Comparison of ENCODE assay signal across 9 mouse cellular contexts in the genomic region with DNA sequence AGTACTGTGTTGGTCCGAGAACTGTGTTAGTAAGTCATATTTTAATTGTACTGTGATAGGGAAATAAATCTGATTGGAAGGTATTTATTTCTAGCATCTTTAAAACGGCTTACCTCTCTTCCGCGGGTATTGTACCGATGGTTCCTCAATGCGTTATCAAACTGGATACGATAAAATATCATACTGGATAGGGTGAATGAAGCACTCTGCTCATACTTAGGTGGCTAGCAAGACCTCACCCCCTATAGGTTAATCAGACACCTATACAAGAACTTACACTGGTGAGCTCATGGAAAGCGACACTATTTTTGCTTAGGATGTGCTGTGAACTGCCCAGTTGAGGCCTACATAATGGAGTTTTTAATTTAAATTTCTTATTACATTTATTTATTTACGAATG. TPM values are rescaled to one million over a fixed set of nuclear protein-coding genes. Genes with fewer than 3 reads are reported as not detected.
DNase-seq lines count a peak whose midpoint lies in the region; ATAC-seq and TF ChIP-seq lines count a peak whose summit lies in the region.
"Had no signal": no experiment of that assay in that cellular context is flagged by ENCODE, and none has a peak within 500 bp of the region (broad histone marks: within the 10 kb centered on the region; RNA-seq: fewer than 3 reads in every experiment).

No protein-coding gene starts in this region.

- no peak for TF ChIP-seq CTCF in C2C12 (IDR thresholded peaks at IDR 0.05; ENCODE audit: control insufficient read depth, insufficient read depth, insufficient read length)

- no peaks in the 10 kb centered on the region for H3K27me3 ChIP-seq in heart, embryonic 10.5 days (ENCODE audit: insufficient read depth, poor library complexity, severe bottlenecking)
- H3K27me3 ChIP-seq in C2C12 (ENCODE audit: control insufficient read depth, insufficient read depth, insufficient read length), result no peaks in the 10 kb centered on the region
- H3K27me3 ChIP-seq in forebrain, embryonic 13.5 days, result no peaks in the 10 kb centered on the region
- no peaks in the 10 kb centered on the region for H3K27me3 ChIP-seq in liver, embryonic 13.5 days

- H3K36me3 ChIP-seq in heart, embryonic 10.5 days, result peaks cover 26% of the 10 kb centered on the region
- peaks cover 13% of the 10 kb centered on the region for H3K36me3 ChIP-seq in C2C12 (ENCODE audit: control insufficient read depth, insufficient read depth)
- H3K36me3 ChIP-seq in forebrain, embryonic 13.5 days (ENCODE audit: poor library complexity, severe bottlenecking), result peaks cover 26% of the 10 kb centered on the region
- H3K36me3 ChIP-seq in liver, embryonic 13.5 days, result peaks cover 19% of the 10 kb centered on the region

- peak overlapping the region; percentile 98; the same call in 1 of the 2 replicates for H3K27ac ChIP-seq in heart, embryonic 10.5 days
- peak overlapping the region; percentile 97 for H3K27ac ChIP-seq in forebrain, embryonic 13.5 days
- peak overlapping the region; percentile 100 for H3K27ac ChIP-seq in liver, embryonic 13.5 days

- peak overlapping the region; percentile 77 for H3K9ac ChIP-seq in forebrain, embryonic 13.5 days
- peak overlapping the region; percentile 84 for H3K9ac ChIP-seq in liver, embryonic 13.5 days

- H3K4me1 ChIP-seq in heart, embryonic 10.5 days, result peaks cover 12% of the 10 kb centered on the region
- H3K4me1 ChIP-seq in forebrain, embryonic 13.5 days, result peaks cover 20% of the 10 kb centered on the region
- peaks cover 47% of the 10 kb centered on the region for H3K4me1 ChIP-seq in liver, embryonic 13.5 days (replicated peaks)

- 80% methylated on average over 9 of the region's 9 CpGs for WGBS in heart, embryonic 10.5 days
- 70% methylated on average over 9 of the region's 9 CpGs for WGBS in forebrain, embryonic 13.5 days
- 65% methylated on average over 9 of the region's 9 CpGs for WGBS in liver, embryonic 13.5 days (ENCODE audit: insufficient replicate concordance)

- peak overlapping the region; percentile 78 for H3ac ChIP-seq in C2C12 (ENCODE audit: control insufficient read depth, insufficient read length, low read depth)

- no peaks in the 10 kb centered on the region for H3K9me3 ChIP-seq in heart, embryonic 10.5 days
- H3K9me3 ChIP-seq in forebrain, embryonic 13.5 days (replicated peaks), result no peaks in the 10 kb centered on the region
- no peaks in the 10 kb centered on the region for H3K9me3 ChIP-seq in liver, embryonic 13.5 days (replicated peaks)

- DNase-seq in heart, embryonic 10.5 days (ENCODE audit: low spot score), result no peak
- no peak for DNase-seq in heart, adult 11 months
- no peak for DNase-seq in liver, embryonic 13.5 days
- DNase-seq in frontal cortex, postnatal 14 days (ENCODE audit: low spot score in 2 of 2), result no peak
- DNase-seq in left cerebral cortex, postnatal 36 days (ENCODE audit: low spot score in 2 of 2), result no peak
- DNase-seq in left cerebral cortex, adult 18-20 months (ENCODE audit: low spot score in 2 of 2), result no peak
- DNase-seq: cerebellum, adult 18-20 months had no signal

- intact Hi-C loops in left cerebral cortex, postnatal 36 days (cut with DNase I), result loop anchor here (2.0 to 5.0 kb wide), 3 partner anchors 53 to 111 kb away; a partner anchor contains a TSS

- peaks cover 31% of the 10 kb centered on the region for H3K79me2 ChIP-seq in C2C12 (ENCODE audit: control insufficient read depth, insufficient read depth)

- peak overlapping the region; percentile 88 for H3K4me2 ChIP-seq in forebrain, embryonic 13.5 days
- H3K4me2 ChIP-seq in liver, embryonic 13.5 days, result peak overlapping the region; percentile 87

- peaks cover 17% of the 10 kb centered on the region for H3K79me3 ChIP-seq in C2C12 (ENCODE audit: low read depth)

- no peak for ATAC-seq in forebrain, embryonic 13.5 days
- no peak for ATAC-seq in liver, embryonic 13.5 days (ENCODE audit: low read depth)

- H3K4me3 ChIP-seq in heart, embryonic 10.5 days, result peak overlapping the region; percentile 80
- peak overlapping the region; percentile 79 for H3K4me3 ChIP-seq in C2C12 (ENCODE audit: insufficient read depth, poor library complexity, severe bottlenecking)
- H3K4me3 ChIP-seq in forebrain, embryonic 13.5 days, result peak overlapping the region; percentile 57
- H3K4me3 ChIP-seq in liver, embryonic 13.5 days (replicated peaks), result peak overlapping the region; percentile 79

TF ChIP-seq in C2C12, 6 proteins besides CTCF, POLR2A, EP300 and RAD21:
- no peak for TF ChIP-seq USF1 (IDR thresholded peaks at IDR 0.05; ENCODE audit: low read depth)
- TF ChIP-seq MYOD1 (IDR thresholded peaks at IDR 0.05; ENCODE audit: control insufficient read depth, insufficient read length, low read depth), result no peak
- TF ChIP-seq MYOG (IDR thresholded peaks at IDR 0.05; ENCODE audit: control insufficient read depth, extremely low read depth, insufficient read length), result no peak
- no peak for TF ChIP-seq FOSL1 (IDR thresholded peaks at IDR 0.05; ENCODE audit: insufficient read depth, low read length, poor library complexity, severe bottlenecking)
- no peak for TF ChIP-seq CEBPB (IDR thresholded peaks at IDR 0.05; ENCODE audit: low read depth)
- TF ChIP-seq MAX (IDR thresholded peaks at IDR 0.05), result no peak
TF ChIP-seq in C2C12: peak in this region for 0.

RNA-seq across cellular contexts. Expression of a gene that starts 0.9 kb away (rescaled TPM):
- polyA plus RNA-seq in heart, embryonic 10.5 days (2016; fragmentation: Nextera tagmentation; extraction: Ambion mirVana), result 93.3 and 94.6 TPM in 2 replicates
- 104 TPM for polyA plus RNA-seq in C2C12 (2012; fragmentation: generic; extraction: Trizol)
- 122 TPM in 2 replicates for polyA plus RNA-seq in forebrain, embryonic 13.5 days (2015; fragmentation: Nextera tagmentation; extraction: Ambion mirVana)
- 46.4 and 52.7 TPM in 2 replicates for polyA plus RNA-seq in liver, embryonic 13.5 days (2015; fragmentation: Nextera tagmentation; extraction: Ambion mirVana)
- 10 to 100 TPM; 62.0 to 66.6 TPM for total RNA-seq in left cerebral cortex, postnatal 36 days (2021)
- total RNA-seq in left cerebral cortex, adult 18-20 months (2021), result 10 to 100 TPM; 60.4 to 60.9 TPM

RNA-seq across cellular contexts. Expression of a gene that starts 1.2 kb away (rescaled TPM):
- 33.0 and 36.2 TPM in 2 replicates for polyA plus RNA-seq in heart, embryonic 10.5 days (2016; fragmentation: Nextera tagmentation; extraction: Ambion mirVana)
- polyA plus RNA-seq in C2C12 (2012; fragmentation: generic; extraction: Trizol), result 24.1 TPM
- polyA plus RNA-seq in forebrain, embryonic 13.5 days (2015; fragmentation: Nextera tagmentation; extraction: Ambion mirVana), result 42.1 and 43.1 TPM in 2 replicates
- 21.6 and 23.0 TPM in 2 replicates for polyA plus RNA-seq in liver, embryonic 13.5 days (2015; fragmentation: Nextera tagmentation; extraction: Ambion mirVana)
- total RNA-seq in left cerebral cortex, postnatal 36 days (2021), result 10 to 100 TPM; 16.2 to 17.4 TPM
- 10 to 100 TPM; 14.1 to 14.8 TPM for total RNA-seq in left cerebral cortex, adult 18-20 months (2021)

RNA-seq across cellular contexts. Expression of a gene that starts 52.2 kb away (rescaled TPM):
- 17.6 and 32.8 TPM in 2 replicates for polyA plus RNA-seq in heart, embryonic 10.5 days (2016; fragmentation: Nextera tagmentation; extraction: Ambion mirVana)
- polyA plus RNA-seq in C2C12 (2012; fragmentation: generic; extraction: Trizol), result 62.7 TPM
- polyA plus RNA-seq in forebrain, embryonic 13.5 days (2015; fragmentation: Nextera tagmentation; extraction: Ambion mirVana), result 69.3 and 71.3 TPM in 2 replicates
- polyA plus RNA-seq in liver, embryonic 13.5 days (2015; fragmentation: Nextera tagmentation; extraction: Ambion mirVana), result 2.7 and 2.8 TPM in 2 replicates
- total RNA-seq in left cerebral cortex, postnatal 36 days (2021), result 10 to 100 TPM; 33.5 to 58.5 TPM
- 10 to 100 TPM; 35.8 to 41.3 TPM for total RNA-seq in left cerebral cortex, adult 18-20 months (2021)
